Mouse (Mus musculus): ENCODE measurements at regions not wholly inside any gene's neighbourhood (a gene's known extent, or its start where the extent isn't known, plus 50 kb on each side); places are given as distances from the start of the nearest gene placed in this dataset.

DNA sequence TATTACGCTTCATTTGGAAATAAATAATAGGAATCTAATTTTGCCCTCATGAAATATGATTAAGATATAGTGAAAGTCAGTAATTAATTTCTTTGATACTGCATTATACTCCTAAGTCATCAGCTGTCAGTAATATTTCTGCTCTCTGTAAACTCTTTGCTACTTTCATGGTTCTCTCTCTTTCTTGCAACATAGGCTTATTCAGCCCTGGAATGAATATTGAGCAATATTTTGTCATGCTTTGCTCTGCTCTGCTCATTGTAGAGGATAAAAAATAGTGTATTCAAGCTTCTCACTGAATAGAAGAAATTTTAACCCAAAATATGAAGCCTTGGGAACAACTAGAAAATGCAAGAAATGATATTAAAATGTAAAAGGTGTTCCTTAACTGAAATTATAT lies 306.1 kb upstream of the C030005K15Rik start:
- TF ChIP-seq POLR2A (IDR thresholded peaks at IDR 0.05; ENCODE audit: low read depth, low read length) (no peak), CTCF (IDR thresholded peaks at IDR 0.05; ENCODE audit: borderline replicate concordance, insufficient read depth, low read length) (no peak)

Measured in embryonic fibroblast, embryonic 13.5 days (primary cell).